Mouse (Mus musculus): ENCODE measurements at regions not wholly inside any gene's neighbourhood (a gene's known extent, or its start where the extent isn't known, plus 50 kb on each side); places are given as distances from the start of the nearest gene placed in this dataset.

- Histone ChIP-seq H3K4me1 (replicated peaks) (no peaks in the 10 kb centered on the region), H3K36me3 (no peaks in the 10 kb centered on the region), H3K27me3 (ENCODE audit: insufficient read depth, poor library complexity, severe bottlenecking) (no peaks in the 10 kb centered on the region), H3K27ac (no peak overlapping the region), H3K4me3 (no peak overlapping the region), H3K9me3 (no peaks in the 10 kb centered on the region)
- no peak for DNase-seq (ENCODE audit: low spot score)
- 86% methylated on average over 4 of the region's 4 CpGs for WGBS
These were observed 565.4 kb downstream of the Poteg start for GRCm38 (mm10) chr8:28012849-28013248.

Measured in hindbrain, embryonic 10.5 days (tissue).